Mouse (Mus musculus): ENCODE results near the gene Rnf212b. TPM values are rescaled to one million over a fixed set of nuclear protein-coding genes. Genes with fewer than 3 reads are reported as not detected.

Gene Rnf212b
- total RNA-seq, 1 experiment, result 1.9 TPM

- TF ChIP-seq HCFC1 (IDR thresholded peaks at IDR 0.05; ENCODE audit: borderline replicate concordance, insufficient read depth, low read length) (no peak), MAFK (IDR thresholded peaks at IDR 0.05; ENCODE audit: insufficient read depth, low read depth, low read length) (no peak), ZC3H11A (IDR thresholded peaks at IDR 0.05; ENCODE audit: borderline replicate concordance, low read depth, low read length) (no peak), ZNF384 (IDR thresholded peaks at IDR 0.05; ENCODE audit: low read depth, low read length) (no peak), CHD2 (IDR thresholded peaks at IDR 0.05; ENCODE audit: low read depth, low read length) (no peak)
- in situ Hi-C loops (cut with MboI; ENCODE audit: low sequenced_read_pairs in 2 of 2, unreplicated experiment in 2 of 2), result no loop called here
- H3K9ac ChIP-seq (ENCODE audit: insufficient read depth, low read depth, low read length, poor library complexity, severe bottlenecking), result peak overlapping the region; percentile 81
- H3K4me1 ChIP-seq (ENCODE audit: control insufficient read depth in 2 of 2, insufficient read depth in 2 of 2, low read length in 2 of 2, poor library complexity in 1 of 2), result 0 out of 4 replicates have a peak, but pooled peaks cover 0 to 2% of the 10 kb centered on the region in 2 experiments
- H3K4me3 ChIP-seq (ENCODE audit: insufficient read depth in 1 of 2, low read depth in 1 of 2, low read length in 2 of 2, poor library complexity in 1 of 2, severe bottlenecking in 1 of 2), result peak overlapping the region; percentile 88 to 94
- peak; percentile 64 for DNase-seq (ENCODE audit: low read depth, low spot score)
- no peaks in the 10 kb centered on the region for H3K9me3 ChIP-seq (ENCODE audit: control insufficient read depth, insufficient read depth, low read depth, low read length)
- H3K36me3 ChIP-seq (ENCODE audit: control insufficient read depth, insufficient read depth, low read length, poor library complexity, severe bottlenecking), result no peaks in the 10 kb centered on the region
- H3K27ac ChIP-seq (ENCODE audit: insufficient read depth, low read depth, low read length, poor library complexity, severe bottlenecking), result no peak overlapping the region
Observed at GRCm38 (mm10) chr14:54863501-54864312, 49.8 kb downstream of the Rnf212b start.

- Histone ChIP-seq H3K36me3 (ENCODE audit: control insufficient read depth, insufficient read depth, low read length, poor library complexity, severe bottlenecking) (no peaks in the 10 kb centered on the region), H3K9ac (ENCODE audit: insufficient read depth, low read depth, low read length, poor library complexity, severe bottlenecking) (peak overlapping the region; percentile 66), H3K4me1 (ENCODE audit: control insufficient read depth in 2 of 2, insufficient read depth in 2 of 2, low read length in 2 of 2, poor library complexity in 1 of 2) (0 out of 4 replicates have a peak, but pooled peaks cover 0 to 2% of the 10 kb centered on the region in 2 experiments), H3K27ac (ENCODE audit: insufficient read depth, low read depth, low read length, poor library complexity, severe bottlenecking) (no peak overlapping the region), H3K4me3 (ENCODE audit: insufficient read depth in 1 of 2, low read depth in 1 of 2, low read length in 2 of 2, poor library complexity in 1 of 2, severe bottlenecking in 1 of 2) (peak overlapping the region; percentile 88 to 94), H3K9me3 (ENCODE audit: control insufficient read depth, insufficient read depth, low read depth, low read length) (no peaks in the 10 kb centered on the region)
- DNase-seq (ENCODE audit: low read depth, low spot score), result no peak
- in situ Hi-C loops (cut with MboI; ENCODE audit: low sequenced_read_pairs in 2 of 2, unreplicated experiment in 2 of 2), result no loop called here
- TF ChIP-seq MAFK (IDR thresholded peaks at IDR 0.05; ENCODE audit: insufficient read depth, low read depth, low read length), result no peak
- no peak for TF ChIP-seq HCFC1 (IDR thresholded peaks at IDR 0.05; ENCODE audit: borderline replicate concordance, insufficient read depth, low read length)
- no peak for TF ChIP-seq ZC3H11A (IDR thresholded peaks at IDR 0.05; ENCODE audit: borderline replicate concordance, low read depth, low read length)
- no peak for TF ChIP-seq ZNF384 (IDR thresholded peaks at IDR 0.05; ENCODE audit: low read depth, low read length)
- no peak for TF ChIP-seq CHD2 (IDR thresholded peaks at IDR 0.05; ENCODE audit: low read depth, low read length)
Observed at GRCm38 (mm10) chr14:54864313-54865036, 50.5 kb downstream of the Rnf212b start.

DNA sequence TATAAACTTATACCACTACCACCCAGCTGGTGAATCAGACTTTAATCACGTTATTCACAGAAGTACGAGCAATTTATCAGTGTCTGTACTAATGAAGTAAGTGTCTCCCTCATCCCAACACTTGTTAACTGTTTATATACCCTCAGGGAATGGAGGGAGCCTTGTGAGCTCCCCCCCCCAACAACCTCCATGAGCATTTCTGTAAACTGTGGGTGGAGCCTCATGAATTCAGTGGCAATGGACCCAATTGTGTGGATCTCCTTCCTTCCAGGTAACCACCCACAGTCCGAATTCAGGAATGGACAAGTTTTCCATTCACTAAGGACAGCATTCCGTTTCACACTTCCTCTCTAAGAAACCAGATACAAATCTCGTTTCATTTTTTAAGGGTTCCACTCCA lies 51.7 kb downstream of the Rnf212b start:
- in situ Hi-C loops (cut with MboI; ENCODE audit: low sequenced_read_pairs in 2 of 2, unreplicated experiment in 2 of 2), result no loop called here
- H3K4me1 ChIP-seq (ENCODE audit: control insufficient read depth in 2 of 2, insufficient read depth in 2 of 2, low read length in 2 of 2, poor library complexity in 1 of 2), result 0 out of 4 replicates have a peak, but pooled peaks cover 0 to 2% of the 10 kb centered on the region in 2 experiments
- no peak overlapping the region for H3K27ac ChIP-seq (ENCODE audit: insufficient read depth, low read depth, low read length, poor library complexity, severe bottlenecking)
- no peak for DNase-seq (ENCODE audit: low read depth, low spot score)
- H3K4me3 ChIP-seq (ENCODE audit: insufficient read depth in 1 of 2, low read depth in 1 of 2, low read length in 2 of 2, poor library complexity in 1 of 2, severe bottlenecking in 1 of 2), result no peak overlapping the region
- H3K36me3 ChIP-seq (ENCODE audit: control insufficient read depth, insufficient read depth, low read length, poor library complexity, severe bottlenecking), result no peaks in the 10 kb centered on the region
- no peaks in the 10 kb centered on the region for H3K9me3 ChIP-seq (ENCODE audit: control insufficient read depth, insufficient read depth, low read depth, low read length)
- TF ChIP-seq ZC3H11A (IDR thresholded peaks at IDR 0.05; ENCODE audit: borderline replicate concordance, low read depth, low read length) (no peak), CHD2 (IDR thresholded peaks at IDR 0.05; ENCODE audit: low read depth, low read length) (no peak), ZNF384 (IDR thresholded peaks at IDR 0.05; ENCODE audit: low read depth, low read length) (no peak), HCFC1 (IDR thresholded peaks at IDR 0.05; ENCODE audit: borderline replicate concordance, insufficient read depth, low read length) (no peak), MAFK (IDR thresholded peaks at IDR 0.05; ENCODE audit: insufficient read depth, low read depth, low read length) (no peak)
- no peak overlapping the region for H3K9ac ChIP-seq (ENCODE audit: insufficient read depth, low read depth, low read length, poor library complexity, severe bottlenecking)

- Histone ChIP-seq H3K9ac (ENCODE audit: insufficient read depth, low read depth, low read length, poor library complexity, severe bottlenecking) (no peak overlapping the region), H3K27ac (ENCODE audit: insufficient read depth, low read depth, low read length, poor library complexity, severe bottlenecking) (no peak overlapping the region), H3K9me3 (ENCODE audit: control insufficient read depth, insufficient read depth, low read depth, low read length) (no peaks in the 10 kb centered on the region), H3K4me1 (ENCODE audit: control insufficient read depth in 2 of 2, insufficient read depth in 2 of 2, low read length in 2 of 2, poor library complexity in 1 of 2) (0 out of 4 replicates have a peak, but pooled peaks cover 0 to 2% of the 10 kb centered on the region in 2 experiments), H3K36me3 (ENCODE audit: control insufficient read depth, insufficient read depth, low read length, poor library complexity, severe bottlenecking) (no peaks in the 10 kb centered on the region), H3K4me3 (ENCODE audit: insufficient read depth in 1 of 2, low read depth in 1 of 2, low read length in 2 of 2, poor library complexity in 1 of 2, severe bottlenecking in 1 of 2) (no peak overlapping the region)
- no peak for DNase-seq (ENCODE audit: low read depth, low spot score)
- TF ChIP-seq ZNF384 (IDR thresholded peaks at IDR 0.05; ENCODE audit: low read depth, low read length) (no peak), HCFC1 (IDR thresholded peaks at IDR 0.05; ENCODE audit: borderline replicate concordance, insufficient read depth, low read length) (no peak), MAFK (IDR thresholded peaks at IDR 0.05; ENCODE audit: insufficient read depth, low read depth, low read length) (no peak), CHD2 (IDR thresholded peaks at IDR 0.05; ENCODE audit: low read depth, low read length) (no peak), ZC3H11A (IDR thresholded peaks at IDR 0.05; ENCODE audit: borderline replicate concordance, low read depth, low read length) (no peak)
- in situ Hi-C loops (cut with MboI; ENCODE audit: low sequenced_read_pairs in 2 of 2, unreplicated experiment in 2 of 2), result no loop called here
Observed at GRCm38 (mm10) chr14:54866268-54866667, 52.3 kb downstream of the Rnf212b start.

Measured in ES-E14 (cell line).